28 mouse cellular contexts compared by ENCODE assay signal in the genomic region with DNA sequence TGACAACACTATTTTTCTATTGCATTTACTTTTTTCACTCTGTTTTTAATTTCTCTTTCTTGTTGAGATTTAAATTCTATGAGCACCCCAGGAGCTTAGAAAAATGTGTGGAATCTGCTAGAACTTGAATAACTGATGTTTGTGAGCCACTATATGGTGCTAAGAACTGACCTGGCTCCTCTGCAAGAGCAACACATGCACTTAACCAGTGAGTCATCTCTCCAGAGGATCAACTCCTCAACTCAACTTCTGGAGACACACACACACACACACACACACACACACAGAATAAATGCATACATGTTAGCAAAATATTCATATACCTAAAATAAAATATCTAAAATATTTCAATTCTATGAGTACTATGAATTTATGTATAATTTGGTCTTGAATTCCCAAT.
"Had no signal": no experiment of that assay in that cellular context is flagged by ENCODE, and none has a peak within 500 bp of the region (broad histone marks: within the 10 kb centered on the region; RNA-seq: fewer than 3 reads in every experiment).

No protein-coding gene starts in this region.

- DNase-seq: left cerebral cortex, postnatal 4 days; liver; liver, embryonic 13.5 days; liver, postnatal 0 days; lung, adult 18-20 months; lung, adult 2 months; lung, embryonic 14.5 days; lung, postnatal 10 days; lung, postnatal 14 days; lung, postnatal 36 days; lung, postnatal 4 days; midbrain, embryonic 14.5 days had no signal

- H3K4me3 ChIP-seq: limb, embryonic 10.5 days; limb, embryonic 12.5 days; limb, embryonic 13.5 days; limb, embryonic 15.5 days; liver, embryonic 12.5 days; liver, embryonic 13.5 days; liver, embryonic 15.5 days; lung, embryonic 15.5 days; megakaryocyte, embryonic 14.5 days; midbrain, embryonic 10.5 days; midbrain, embryonic 12.5 days; midbrain, embryonic 13.5 days; midbrain, embryonic 15.5 days; myocyte; neural tube, embryonic 12.5 days had no signal

- H3K27ac ChIP-seq: limb, embryonic 10.5 days; limb, embryonic 12.5 days; limb, embryonic 13.5 days; limb, embryonic 15.5 days; liver, embryonic 12.5 days; liver, embryonic 13.5 days; liver, embryonic 14.5 days; liver, embryonic 15.5 days; lung, embryonic 15.5 days; macrophage; midbrain, embryonic 10.5 days; midbrain, embryonic 12.5 days; midbrain, embryonic 13.5 days; midbrain, embryonic 15.5 days; neural tube, embryonic 12.5 days had no signal
